ENCODE assay signal across 8 mouse cellular contexts in genomic region chr4:3080385-3081125, GRCm38 (mm10).
DNase-seq lines count a peak whose midpoint lies in the region; ATAC-seq and TF ChIP-seq lines count a peak whose summit lies in the region.

No protein-coding gene starts in this region.

- H3K4me2 ChIP-seq in CH12.LX (ENCODE audit: insufficient read depth, low read depth, poor library complexity, severe bottlenecking): no peak overlapping the region
- no peak overlapping the region for H3K4me2 ChIP-seq in heart, embryonic 14.5 days (ENCODE audit: low read length)
- H3K4me2 ChIP-seq in liver, embryonic 11.5 days: no peak overlapping the region
- H3K4me2 ChIP-seq in stomach, postnatal 0 days (replicated peaks; ENCODE audit: low read depth): no peak overlapping the region

- no peak for TF ChIP-seq RAD21 in CH12.LX (IDR thresholded peaks at IDR 0.05; ENCODE audit: low read depth, low read length)

- intact Hi-C loops in gastrocnemius, postnatal 14 days (cut with DNase I; ENCODE audit: low total_unique reads): loop anchor here (1.0 kb wide), 1 partner anchor 13 kb away; no protein-coding TSS in a partner anchor

- peaks cover 0 to 8% of the 10 kb centered on the region in 2 experiments; a peak in 1 of 4 replicates for H3K4me1 ChIP-seq in CH12.LX (ENCODE audit: control insufficient read depth in 1 of 2, insufficient read depth in 2 of 2)
- no peaks in the 10 kb centered on the region for H3K4me1 ChIP-seq in heart, embryonic 14.5 days (ENCODE audit: control insufficient read depth in 2 of 2, insufficient read depth in 2 of 2, low read length in 2 of 2)
- no peaks in the 10 kb centered on the region for H3K4me1 ChIP-seq in liver, embryonic 11.5 days (replicated peaks; ENCODE audit: control insufficient read depth, insufficient read depth, low read length)
- H3K4me1 ChIP-seq in stomach, postnatal 0 days (replicated peaks; ENCODE audit: control insufficient read depth, insufficient read depth): no peaks in the 10 kb centered on the region

- 55% methylated on average over 7 of the region's 7 CpGs for WGBS in heart, embryonic 14.5 days
- 55% methylated on average over 7 of the region's 7 CpGs for WGBS in liver, embryonic 11.5 days
- 58% methylated on average over 7 of the region's 7 CpGs for WGBS in stomach, postnatal 0 days

- in situ Hi-C loops in CH12.LX (cut with MboI; ENCODE audit: low pct_ligation_motif_present, low pct_unique_long_range_greater_than_20kb, low sequenced_read_pairs): no loop called here

- ATAC-seq in heart, embryonic 14.5 days (ENCODE audit: insufficient number of reproducible peaks, insufficient read depth, low FRiP score, low read depth): peak; percentile 23
- ATAC-seq in liver, embryonic 11.5 days (replicated peaks; ENCODE audit: low FRiP score): peak; percentile 16
- ATAC-seq in stomach, postnatal 0 days (ENCODE audit: low FRiP score, low TSS enrichment): peak; percentile 23; the same call in 1 of the 2 replicates

- TF ChIP-seq EP300 in CH12.LX (IDR thresholded peaks at IDR 0.05; ENCODE audit: low read length): no peak
- no peak for TF ChIP-seq EP300 in stomach, postnatal 0 days (optimal IDR thresholded peaks at IDR 0.05)

- no peak overlapping the region for H3K4me3 ChIP-seq in CH12.LX (replicated peaks in 1 of 3; ENCODE audit: low read depth in 2 of 3, low read length in 2 of 3, poor library complexity in 1 of 3)
- H3K4me3 ChIP-seq in heart, embryonic 14.5 days (ENCODE audit: control insufficient read depth in 1 of 2, insufficient read depth in 1 of 2, low read depth in 1 of 2, low read length in 2 of 2): no peak overlapping the region
- H3K4me3 ChIP-seq in liver, embryonic 11.5 days (ENCODE audit: low read depth, low read length): no peak overlapping the region
- no peak overlapping the region for H3K4me3 ChIP-seq in stomach, postnatal 0 days (ENCODE audit: low read depth, low read length)

- TF ChIP-seq POLR2A in CH12.LX (IDR thresholded peaks at IDR 0.05; ENCODE audit: low read depth, low read length): no peak

- no peak overlapping the region for H3K27ac ChIP-seq in CH12.LX (ENCODE audit: insufficient read depth, low read depth)
- no peak overlapping the region for H3K27ac ChIP-seq in heart, embryonic 14.5 days (replicated peaks in 1 of 2; ENCODE audit: control insufficient read depth in 1 of 2, insufficient read depth in 1 of 2, low read depth in 2 of 2, low read length in 2 of 2)
- H3K27ac ChIP-seq in liver, embryonic 11.5 days (ENCODE audit: low read depth, low read length): no peak overlapping the region
- H3K27ac ChIP-seq in stomach, postnatal 0 days (replicated peaks): no peak overlapping the region

- DNase-seq in gastrocnemius, postnatal 25 days: peak; percentile 4
- DNase-seq in gastrocnemius, postnatal 14 days: no peak
- DNase-seq in CH12.LX (ENCODE audit: extremely low read depth): peak; percentile 35
- DNase-seq in liver, embryonic 11.5 days (ENCODE audit: low spot score): peak; percentile 37
- peak; percentile 16 for DNase-seq in stomach, postnatal 0 days (ENCODE audit: low spot score)
- no peak for DNase-seq in adrenal gland, postnatal 36 days
- no peak for DNase-seq in layer of hippocampus, postnatal 36 days

- no peak for TF ChIP-seq CTCF in CH12.LX (conservative IDR thresholded peaks at IDR 0.05 in 1 of 2, IDR thresholded peaks at IDR 0.05 in 1 of 2; ENCODE audit: low read depth in 2 of 2, low read length in 2 of 2)
- TF ChIP-seq CTCF in stomach, postnatal 0 days (IDR thresholded peaks at IDR 0.05; ENCODE audit: low read depth): no peak

- H3K36me3 ChIP-seq in CH12.LX (replicated peaks in 1 of 2; ENCODE audit: control insufficient read depth in 1 of 2, insufficient read depth in 1 of 2, low read length in 1 of 2): peaks cover 0 to 5% of the 10 kb centered on the region in 2 experiments
- no peaks in the 10 kb centered on the region for H3K36me3 ChIP-seq in heart, embryonic 14.5 days (ENCODE audit: control insufficient read depth, insufficient read depth, low read length)
- no peaks in the 10 kb centered on the region for H3K36me3 ChIP-seq in liver, embryonic 11.5 days (ENCODE audit: control insufficient read depth, insufficient read depth, low read length)
- no peaks in the 10 kb centered on the region for H3K36me3 ChIP-seq in stomach, postnatal 0 days (ENCODE audit: control insufficient read depth, insufficient read depth, low read length)

- dilution Hi-C loops in CH12.LX (cut with MboI; ENCODE audit: extremely low pct_ligation_motif_present, extremely low pct_unique_long_range_greater_than_20kb, low sequenced_read_pairs): no loop called here

- H3K27me3 ChIP-seq in CH12.LX (replicated peaks): no peaks in the 10 kb centered on the region
- no peaks in the 10 kb centered on the region for H3K27me3 ChIP-seq in heart, embryonic 14.5 days (ENCODE audit: control insufficient read depth, insufficient read depth, low read length)
- no peaks in the 10 kb centered on the region for H3K27me3 ChIP-seq in liver, embryonic 11.5 days (replicated peaks; ENCODE audit: control insufficient read depth, insufficient read depth, low read length)
- H3K27me3 ChIP-seq in stomach, postnatal 0 days (ENCODE audit: control insufficient read depth, insufficient read depth, low read length): no peaks in the 10 kb centered on the region

- no peaks in the 10 kb centered on the region for H3K79me2 ChIP-seq in CH12.LX (replicated peaks; ENCODE audit: control insufficient read depth, extremely low read depth, insufficient read depth, poor library complexity, severe bottlenecking)

- H3K9ac ChIP-seq in CH12.LX (ENCODE audit: insufficient read depth, low read depth): no peak overlapping the region
- no peak overlapping the region for H3K9ac ChIP-seq in heart, embryonic 14.5 days (ENCODE audit: low read length)
- no peak overlapping the region for H3K9ac ChIP-seq in liver, embryonic 11.5 days (ENCODE audit: low read depth, low read length)
- H3K9ac ChIP-seq in stomach, postnatal 0 days (ENCODE audit: low read length): no peak overlapping the region

- H3K9me3 ChIP-seq in CH12.LX (replicated peaks; ENCODE audit: low read length): peaks cover 19% of the 10 kb centered on the region
- peaks cover 65% of the 10 kb centered on the region for H3K9me3 ChIP-seq in heart, embryonic 14.5 days (ENCODE audit: control insufficient read depth, low read length)
- peaks cover 62% of the 10 kb centered on the region for H3K9me3 ChIP-seq in liver, embryonic 11.5 days (ENCODE audit: control insufficient read depth, low read length)
- H3K9me3 ChIP-seq in stomach, postnatal 0 days (ENCODE audit: control insufficient read depth, low read length): peaks cover 50% of the 10 kb centered on the region

TF ChIP-seq in CH12.LX, 34 proteins besides CTCF, POLR2A, EP300 and RAD21:
- TF ChIP-seq MEF2A (IDR thresholded peaks at IDR 0.05; ENCODE audit: borderline replicate concordance, low read depth, low read length) (no peak), USF1 (IDR thresholded peaks at IDR 0.05; ENCODE audit: low read depth, low read length) (no peak), PAX5 (IDR thresholded peaks at IDR 0.05; ENCODE audit: low read length) (no peak), HCFC1 (IDR thresholded peaks at IDR 0.05; ENCODE audit: low read depth, low read length) (no peak)
TF ChIP-seq in CH12.LX: peak in this region for 0.

Comparison
In these comparisons a context has a peak if more than half of its experiments do, and no peak if none do; other contexts are left out.
1. DNase-seq: peak in gastrocnemius, postnatal 25 days (single experiment), CH12.LX (single experiment), liver, embryonic 11.5 days (single experiment) and stomach, postnatal 0 days (single experiment); none in gastrocnemius, postnatal 14 days (single experiment), adrenal gland, postnatal 36 days (0 of 2) and layer of hippocampus, postnatal 36 days (0 of 2).
2. Peak in every context shown above with its lines, with median percentiles within 50 percentile points of each other: ATAC-seq.